Mouse (Mus musculus): ENCODE results near the gene Gm266. TPM values are rescaled to one million over a fixed set of nuclear protein-coding genes. Genes with fewer than 3 reads are reported as not detected.
A peak's percentile ranks its signal among the peaks of the same experiment; 100 is the strongest.
"Not testable (repeated sequence)": the region's sequence is repeated elsewhere in the genome, so short reads cannot be mapped to it uniquely, and the experiment has no call there.

Gm266 gene
- total and polyA plus RNA-seq, 2 experiments from 2014 or later: 8.4 to 12.6 TPM

- WGBS: 87% methylated on average over 6 of the region's 6 CpGs
- Histone ChIP-seq H3K36me3 (ENCODE audit: insufficient read depth, low read length) (no peaks in the 10 kb centered on the region), H3K27ac (ENCODE audit: low read depth, low read length) (no peak overlapping the region), H3K9ac (replicated peaks; ENCODE audit: low read length, poor library complexity, severe bottlenecking) (no peak overlapping the region), H3K4me3 (ENCODE audit: low read depth, low read length) (no peak overlapping the region), H3K4me1 (ENCODE audit: insufficient read depth, low read length) (no peaks in the 10 kb centered on the region), H3K9me3 (ENCODE audit: low read length) (no peaks in the 10 kb centered on the region), H3K27me3 (ENCODE audit: insufficient read depth, low read length) (no peaks in the 10 kb centered on the region), H3K4me2 (ENCODE audit: low read depth, low read length, poor library complexity, severe bottlenecking) (no peak overlapping the region)
- no peak for TF ChIP-seq CTCF (IDR thresholded peaks at IDR 0.05)
- DNase-seq (ENCODE audit: low spot score) (no peak), ATAC-seq (ENCODE audit: low FRiP score) (no peak)
These were observed 31.2 kb upstream of the Gm266 start for GRCm38 (mm10) chr12:111516826-111517225.

- Histone ChIP-seq H3K27me3 (ENCODE audit: insufficient read depth, low read length) (no peaks in the 10 kb centered on the region), H3K4me3 (ENCODE audit: low read depth, low read length) (no peak overlapping the region), H3K27ac (ENCODE audit: low read depth, low read length) (no peak overlapping the region), H3K4me1 (ENCODE audit: insufficient read depth, low read length) (no peaks in the 10 kb centered on the region), H3K9me3 (ENCODE audit: low read length) (no peaks in the 10 kb centered on the region), H3K36me3 (ENCODE audit: insufficient read depth, low read length) (no peaks in the 10 kb centered on the region), H3K4me2 (ENCODE audit: low read depth, low read length, poor library complexity, severe bottlenecking) (no peak overlapping the region), H3K9ac (replicated peaks; ENCODE audit: low read length, poor library complexity, severe bottlenecking) (no peak overlapping the region)
- TF ChIP-seq CTCF (IDR thresholded peaks at IDR 0.05): no peak
- WGBS: 92% methylated on average over 5 of the region's 5 CpGs
- DNase-seq (ENCODE audit: low spot score): no peak
- no peak for ATAC-seq (ENCODE audit: low FRiP score)
These were observed 30.3 kb upstream of the Gm266 start for GRCm38 (mm10) chr12:111515920-111516319.

- WGBS: 80% methylated on average over 7 of the region's 7 CpGs
- H3K27ac ChIP-seq (ENCODE audit: low read depth, low read length): peak overlapping the region; percentile 70
- peak; percentile 9; the same call in 1 of the 2 replicates for TF ChIP-seq CTCF (IDR thresholded peaks at IDR 0.05)
- H3K9me3 ChIP-seq (ENCODE audit: low read length): no peaks in the 10 kb centered on the region
- no peak overlapping the region for H3K4me2 ChIP-seq (ENCODE audit: low read depth, low read length, poor library complexity, severe bottlenecking)
- H3K4me3 ChIP-seq (ENCODE audit: low read depth, low read length): no peak overlapping the region
- no peaks in the 10 kb centered on the region for H3K36me3 ChIP-seq (ENCODE audit: insufficient read depth, low read length)
- ATAC-seq (ENCODE audit: low FRiP score) (no peak), DNase-seq (ENCODE audit: low spot score) (no peak)
- no peak overlapping the region for H3K9ac ChIP-seq (replicated peaks; ENCODE audit: low read length, poor library complexity, severe bottlenecking)
- no peaks in the 10 kb centered on the region for H3K4me1 ChIP-seq (ENCODE audit: insufficient read depth, low read length)
- no peaks in the 10 kb centered on the region for H3K27me3 ChIP-seq (ENCODE audit: insufficient read depth, low read length)
These were observed 29.4 kb upstream of the Gm266 start for GRCm38 (mm10) chr12:111514874-111515649.

- H3K4me2 ChIP-seq (ENCODE audit: low read depth, low read length, poor library complexity, severe bottlenecking): no peak overlapping the region
- 66% methylated on average over 7 of the region's 7 CpGs for WGBS
- no peaks in the 10 kb centered on the region for H3K36me3 ChIP-seq (ENCODE audit: insufficient read depth, low read length)
- TF ChIP-seq CTCF (IDR thresholded peaks at IDR 0.05): no peak
- no peak overlapping the region for H3K9ac ChIP-seq (replicated peaks; ENCODE audit: low read length, poor library complexity, severe bottlenecking)
- no peaks in the 10 kb centered on the region for H3K9me3 ChIP-seq (ENCODE audit: low read length)
- peak overlapping the region; percentile 70 for H3K27ac ChIP-seq (ENCODE audit: low read depth, low read length)
- DNase-seq (ENCODE audit: low spot score) (peak; percentile 47), ATAC-seq (ENCODE audit: low FRiP score) (peak; percentile 77; the same call in 1 of the 2 replicates)
- no peaks in the 10 kb centered on the region for H3K4me1 ChIP-seq (ENCODE audit: insufficient read depth, low read length)
- H3K4me3 ChIP-seq (ENCODE audit: low read depth, low read length): no peak overlapping the region
- no peaks in the 10 kb centered on the region for H3K27me3 ChIP-seq (ENCODE audit: insufficient read depth, low read length)
These were observed 28.7 kb upstream of the Gm266 start for GRCm38 (mm10) chr12:111514231-111514792.

GRCm38 (mm10) chr12:111513673-111514072, 28.1 kb upstream of the Gm266 start:
- TF ChIP-seq CTCF (IDR thresholded peaks at IDR 0.05): no peak
- WGBS: 43% methylated on average over 5 of the region's 5 CpGs
- Histone ChIP-seq H3K9me3 (ENCODE audit: low read length) (no peaks in the 10 kb centered on the region), H3K4me3 (ENCODE audit: low read depth, low read length) (no peak overlapping the region), H3K9ac (replicated peaks; ENCODE audit: low read length, poor library complexity, severe bottlenecking) (no peak overlapping the region), H3K36me3 (ENCODE audit: insufficient read depth, low read length) (no peaks in the 10 kb centered on the region), H3K4me2 (ENCODE audit: low read depth, low read length, poor library complexity, severe bottlenecking) (no peak overlapping the region), H3K27ac (ENCODE audit: low read depth, low read length) (peak overlapping the region; percentile 70; the same call in 1 of the 2 replicates), H3K4me1 (ENCODE audit: insufficient read depth, low read length) (no peaks in the 10 kb centered on the region), H3K27me3 (ENCODE audit: insufficient read depth, low read length) (no peaks in the 10 kb centered on the region)
- DNase-seq (ENCODE audit: low spot score) (peak; percentile 85), ATAC-seq (ENCODE audit: low FRiP score) (peak; percentile 90)

- no peaks in the 10 kb centered on the region for H3K36me3 ChIP-seq (ENCODE audit: insufficient read depth, low read length)
- no peak overlapping the region for H3K4me2 ChIP-seq (ENCODE audit: low read depth, low read length, poor library complexity, severe bottlenecking)
- no peaks in the 10 kb centered on the region for H3K27me3 ChIP-seq (ENCODE audit: insufficient read depth, low read length)
- WGBS: 91% methylated on average over 12 of the region's 12 CpGs
- H3K9ac ChIP-seq (replicated peaks; ENCODE audit: low read length, poor library complexity, severe bottlenecking): no peak overlapping the region
- H3K27ac ChIP-seq (ENCODE audit: low read depth, low read length): no peak overlapping the region
- no peaks in the 10 kb centered on the region for H3K9me3 ChIP-seq (ENCODE audit: low read length)
- DNase-seq (ENCODE audit: low spot score): no peak
- ATAC-seq (ENCODE audit: low FRiP score): no peak
- no peaks in the 10 kb centered on the region for H3K4me1 ChIP-seq (ENCODE audit: insufficient read depth, low read length)
- TF ChIP-seq CTCF (IDR thresholded peaks at IDR 0.05): no peak
- no peak overlapping the region for H3K4me3 ChIP-seq (ENCODE audit: low read depth, low read length)
These were observed 27.0 kb upstream of the Gm266 start for GRCm38 (mm10) chr12:111512572-111513063.

GRCm38 (mm10) chr12:111508438-111508837, 22.8 kb upstream of the Gm266 start:
- 87% methylated on average over 3 of the region's 3 CpGs for WGBS

More at GRCm38 (mm10) chr12:111508438-111508837, 22.8 kb upstream of the Gm266 start:
- not testable (repeated sequence) for H3K4me3 ChIP-seq (ENCODE audit: low read depth, low read length); H3K27ac ChIP-seq (ENCODE audit: low read depth, low read length); H3K9ac ChIP-seq (replicated peaks; ENCODE audit: low read length, poor library complexity, severe bottlenecking); H3K36me3 ChIP-seq (ENCODE audit: insufficient read depth, low read length); ATAC-seq (ENCODE audit: low FRiP score); DNase-seq (ENCODE audit: low spot score); H3K4me2 ChIP-seq (ENCODE audit: low read depth, low read length, poor library complexity, severe bottlenecking); H3K27me3 ChIP-seq (ENCODE audit: insufficient read depth, low read length); H3K4me1 ChIP-seq (ENCODE audit: insufficient read depth, low read length); H3K9me3 ChIP-seq (ENCODE audit: low read length)

Data from midbrain, postnatal 0 days (tissue).